ENCODE assay signal across 9 mouse cellular contexts in genomic region chr9:65011304-65011703, GRCm38 (mm10). TPM values are rescaled to one million over a fixed set of nuclear protein-coding genes. Genes with fewer than 3 reads are reported as not detected.
DNase-seq lines count a peak whose midpoint lies in the region; ATAC-seq and TF ChIP-seq lines count a peak whose summit lies in the region.
"Had no signal": no experiment of that assay in that cellular context is flagged by ENCODE, and none has a peak within 500 bp of the region (broad histone marks: within the 10 kb centered on the region; RNA-seq: fewer than 3 reads in every experiment).

No protein-coding gene starts in this region.

- no peak overlapping the region for H3K4me3 ChIP-seq in heart, embryonic 11.5 days (ENCODE audit: low read depth, low read length)
- H3K4me3 ChIP-seq in stomach, postnatal 0 days (ENCODE audit: low read depth, low read length): no peak overlapping the region
- H3K4me3 ChIP-seq: midbrain, embryonic 12.5 days had no signal

- peaks cover 6% of the 10 kb centered on the region; the same call in 1 of the 2 replicates for H3K36me3 ChIP-seq in heart, embryonic 11.5 days (ENCODE audit: control insufficient read depth, insufficient read depth, low read length)
- no peaks in the 10 kb centered on the region; the same call in 1 of the 2 replicates for H3K36me3 ChIP-seq in stomach, postnatal 0 days (ENCODE audit: control insufficient read depth, insufficient read depth, low read length)

- no peak overlapping the region for H3K27ac ChIP-seq in heart, embryonic 11.5 days (ENCODE audit: low read depth, low read length)
- H3K27ac ChIP-seq in stomach, postnatal 0 days (replicated peaks): no peak overlapping the region
- H3K27ac ChIP-seq: midbrain, embryonic 12.5 days had no signal

- H3K4me1 ChIP-seq in heart, embryonic 11.5 days (ENCODE audit: control insufficient read depth, insufficient read depth, low read length): peaks cover 9% of the 10 kb centered on the region
- H3K4me1 ChIP-seq in stomach, postnatal 0 days (replicated peaks; ENCODE audit: control insufficient read depth, insufficient read depth): no peaks in the 10 kb centered on the region

- intact Hi-C loops in gastrocnemius, postnatal 14 days (cut with DNase I; ENCODE audit: low total_unique reads): loop anchor here (5.0 kb wide), 1 partner anchor 111 kb away; no protein-coding TSS in a partner anchor
- intact Hi-C loops in left cerebral cortex, postnatal 36 days (cut with DNase I): no loop called here

- no peak overlapping the region for H3K4me2 ChIP-seq in heart, embryonic 11.5 days
- no peak overlapping the region for H3K4me2 ChIP-seq in stomach, postnatal 0 days (replicated peaks; ENCODE audit: low read depth)
- H3K4me2 ChIP-seq: midbrain, embryonic 12.5 days had no signal

- no peaks in the 10 kb centered on the region for H3K27me3 ChIP-seq in heart, embryonic 11.5 days (ENCODE audit: control insufficient read depth, insufficient read depth, low read length)
- no peaks in the 10 kb centered on the region for H3K27me3 ChIP-seq in stomach, postnatal 0 days (ENCODE audit: control insufficient read depth, insufficient read depth, low read length)
- H3K27me3 ChIP-seq: midbrain, embryonic 12.5 days had no signal

- TF ChIP-seq EP300 in stomach, postnatal 0 days (optimal IDR thresholded peaks at IDR 0.05): no peak

- 47% methylated on average over 6 of the region's 6 CpGs for WGBS in heart, embryonic 11.5 days (ENCODE audit: insufficient replicate concordance)
- WGBS in stomach, postnatal 0 days: 61% methylated on average over 6 of the region's 6 CpGs

- ATAC-seq in heart, embryonic 11.5 days (replicated peaks; ENCODE audit: insufficient number of reproducible peaks, low FRiP score, low TSS enrichment): no peak
- ATAC-seq in stomach, postnatal 0 days (ENCODE audit: low FRiP score, low TSS enrichment): no peak

- peak; percentile 55 for DNase-seq in heart, postnatal 4 days
- DNase-seq in 3T3-L1 (ENCODE audit: low read depth, low spot score) (peak; percentile 17), MN1 (ENCODE audit: low spot score) (peak; percentile 39)
- DNase-seq in gastrocnemius, postnatal 14 days: peak; percentile 47
- peak; percentile 71 for DNase-seq in stomach, postnatal 0 days (ENCODE audit: low spot score)
- DNase-seq in c-Kit-positive CD71-positive TER-119-positive erythroid progenitor cells, embryonic 14.5 days (ENCODE audit: low spot score): no peak
- DNase-seq in left cerebral cortex, postnatal 36 days (ENCODE audit: low spot score in 2 of 2): no peak

- peak; percentile 64 for TF ChIP-seq CTCF in stomach, postnatal 0 days (IDR thresholded peaks at IDR 0.05; ENCODE audit: low read depth)

- no peaks in the 10 kb centered on the region for H3K9me3 ChIP-seq in heart, embryonic 11.5 days (replicated peaks; ENCODE audit: control insufficient read depth, low read length)
- no peaks in the 10 kb centered on the region for H3K9me3 ChIP-seq in stomach, postnatal 0 days (ENCODE audit: control insufficient read depth, low read length)
- H3K9me3 ChIP-seq: midbrain, embryonic 12.5 days had no signal

- H3K9ac ChIP-seq in heart, embryonic 11.5 days (ENCODE audit: low read depth, low read length): no peak overlapping the region
- H3K9ac ChIP-seq in stomach, postnatal 0 days (ENCODE audit: low read length): no peak overlapping the region
- H3K9ac ChIP-seq: midbrain, embryonic 12.5 days had no signal

RNA-seq across cellular contexts. Expression of gene Hacd3, which starts 10.2 kb away (rescaled TPM):
- 10 to 100 TPM; 21.0 to 23.2 TPM for total RNA-seq in heart, postnatal 4 days (2021)
- polyA plus RNA-seq in heart, embryonic 11.5 days (2014; fragmentation: Nextera tagmentation; extraction: Ambion mirVana): 55.8 and 60.2 TPM in 2 replicates
- total RNA-seq in gastrocnemius, postnatal 14 days (2021): 10 to 100 TPM; 13.3 to 14.1 TPM
- 108 and 110 TPM in 2 replicates for polyA plus RNA-seq in stomach, postnatal 0 days (2015; fragmentation: Nextera tagmentation; extraction: Ambion mirVana)
- total RNA-seq in left cerebral cortex, postnatal 36 days (2021): 100 to 1,000 TPM; 152 to 157 TPM

RNA-seq across cellular contexts. Expression of gene Dpp8, which starts 20.9 kb away (rescaled TPM):
- total RNA-seq in heart, postnatal 4 days (2021): 10 to 100 TPM; 65.2 to 71.0 TPM
- polyA plus RNA-seq in heart, embryonic 11.5 days (2014; fragmentation: Nextera tagmentation; extraction: Ambion mirVana): 23.7 and 30.2 TPM in 2 replicates
- 100 to 1,000 TPM; 102 to 112 TPM for total RNA-seq in gastrocnemius, postnatal 14 days (2021)
- polyA plus RNA-seq in stomach, postnatal 0 days (2015; fragmentation: Nextera tagmentation; extraction: Ambion mirVana): 14.9 and 16.1 TPM in 2 replicates
- 100 to 1,000 TPM; 153 to 164 TPM for total RNA-seq in left cerebral cortex, postnatal 36 days (2021)

RNA-seq across cellular contexts. Expression of gene Ints14, which starts 50.6 kb away (rescaled TPM):
- total RNA-seq in heart, postnatal 4 days (2021): 10 to 100 TPM; 28.0 to 28.2 TPM
- 50.6 and 52.2 TPM in 2 replicates for polyA plus RNA-seq in heart, embryonic 11.5 days (2014; fragmentation: Nextera tagmentation; extraction: Ambion mirVana)
- total RNA-seq in gastrocnemius, postnatal 14 days (2021): 10 to 100 TPM; 21.7 to 23.4 TPM
- polyA plus RNA-seq in stomach, postnatal 0 days (2015; fragmentation: Nextera tagmentation; extraction: Ambion mirVana): 25.0 and 25.8 TPM in 2 replicates
- 10 to 100 TPM; 19.5 to 20.2 TPM for total RNA-seq in left cerebral cortex, postnatal 36 days (2021)

RNA-seq across cellular contexts. Expression of gene Slc24a1, which starts 59.9 kb away (rescaled TPM):
- under 1 TPM; 0.21 to 0.29 TPM for total RNA-seq in heart, postnatal 4 days (2021)
- polyA plus RNA-seq in heart, embryonic 11.5 days (2014; fragmentation: Nextera tagmentation; extraction: Ambion mirVana): 0.03 and 0.07 TPM in 2 replicates
- total RNA-seq in gastrocnemius, postnatal 14 days (2021): under 1 TPM in 1 of 2 experiments, not detected in 1; 0.04 TPM
- 0.01 and 0.05 TPM in 2 replicates for polyA plus RNA-seq in stomach, postnatal 0 days (2015; fragmentation: Nextera tagmentation; extraction: Ambion mirVana)
- under 1 TPM; 0.07 to 0.23 TPM for total RNA-seq in left cerebral cortex, postnatal 36 days (2021)
- polyA plus RNA-seq: midbrain, embryonic 12.5 days had no signal

Comparison
In these comparisons a context has a peak if more than half of its experiments do, and no peak if none do; other contexts are left out.
1. DNase-seq: peak in heart, postnatal 4 days (single experiment), 3T3-L1 (single experiment), MN1 (single experiment), gastrocnemius, postnatal 14 days (single experiment) and stomach, postnatal 0 days (single experiment); none in c-Kit-positive CD71-positive TER-119-positive erythroid progenitor cells, embryonic 14.5 days (single experiment) and left cerebral cortex, postnatal 36 days (0 of 2).
2. RNA of gene Hacd3, which starts 10.2 kb away (total RNA-seq): 152 to 157 TPM in left cerebral cortex, postnatal 36 days; 21.0 to 23.2 TPM in heart, postnatal 4 days and 13.3 to 14.1 TPM in gastrocnemius, postnatal 14 days; every median in the first group is over 4 times any median in the second.